Mouse (Mus musculus): ENCODE data around the gene Stpg1. TPM values are rescaled to one million over a fixed set of nuclear protein-coding genes. Genes with fewer than 3 reads are reported as not detected.
A peak's percentile ranks its signal among the peaks of the same experiment; 100 is the strongest.

Gene Stpg1
- total RNA-seq, 2 experiments from 2014 or later = 0.29 to 0.89 TPM

- DNase-seq (ENCODE audit: low spot score in 2 of 2) = no peak
Measured at GRCm38 (mm10) chr4:135548521-135549077, 54.0 kb downstream of the Stpg1 start.

DNA sequence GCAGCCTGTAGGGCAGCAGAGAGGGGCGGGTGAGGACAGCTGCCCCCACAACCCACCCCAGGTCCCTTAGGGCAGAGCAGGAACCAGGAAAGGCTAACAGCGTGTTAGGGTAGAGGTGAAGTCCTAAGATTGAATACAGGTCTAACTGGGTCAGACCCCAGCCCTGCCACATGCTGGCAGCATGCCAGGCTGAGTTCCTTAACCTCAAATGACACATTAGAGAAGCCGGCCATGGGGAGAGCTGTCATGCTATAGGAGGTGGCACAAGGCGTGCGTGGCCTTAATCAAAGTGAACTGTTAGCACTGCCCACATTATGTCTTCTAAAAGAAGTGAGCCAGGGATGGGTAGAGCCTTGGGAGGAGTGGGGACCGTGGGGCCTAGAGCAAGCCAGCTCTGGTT is 54.7 kb downstream of the Stpg1 start:
- DNase-seq (ENCODE audit: low spot score in 2 of 2) = no peak

DNA sequence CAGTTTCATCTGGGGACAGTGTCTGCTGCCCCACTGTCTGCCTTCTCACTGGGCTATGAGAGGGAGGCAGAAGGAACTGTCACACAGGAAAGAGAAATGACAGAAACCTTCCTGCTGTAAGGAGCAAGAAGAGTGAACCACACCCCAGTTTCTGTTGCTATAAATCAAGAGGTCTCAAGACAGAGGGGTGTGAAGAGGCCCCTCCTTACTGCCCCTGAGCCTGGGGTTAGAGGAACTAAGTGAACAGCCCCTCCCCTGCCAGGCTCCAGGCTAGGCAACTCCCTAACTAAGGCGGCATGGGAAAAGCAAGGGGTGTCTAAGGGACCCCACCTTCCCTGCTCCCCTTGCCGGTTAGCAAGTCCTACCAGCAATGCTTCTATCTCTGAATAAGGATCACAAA is 69.2 kb downstream of the Stpg1 start:
- DNase-seq (ENCODE audit: low spot score in 2 of 2) = no peak

GRCm38 (mm10) chr4:135565400-135565799 is 70.8 kb downstream of the Stpg1 start:
- DNase-seq (ENCODE audit: low spot score in 2 of 2) = peak in 1 of 2 experiments; percentile 28

DNA sequence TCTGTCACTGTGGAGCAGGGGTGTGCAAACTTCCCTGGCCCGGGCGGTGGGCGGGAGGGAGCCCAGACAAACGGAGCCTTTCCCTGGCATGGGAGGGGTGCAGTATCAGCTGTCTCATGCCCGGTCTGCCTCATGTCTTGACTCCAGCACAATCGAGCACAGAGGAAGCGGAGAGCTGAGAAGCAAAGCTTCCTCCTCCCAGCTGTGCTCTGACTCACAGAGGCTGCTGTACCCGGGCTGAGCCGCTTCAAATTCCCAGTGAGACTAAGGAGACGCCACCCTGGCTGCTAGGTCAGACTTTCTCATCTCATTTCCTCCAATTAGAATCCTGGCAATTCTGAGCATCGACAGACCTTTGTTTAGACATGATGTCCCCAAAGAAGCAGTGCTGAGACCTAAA is 72.5 kb downstream of the Stpg1 start:
- DNase-seq (ENCODE audit: low spot score in 2 of 2) = no peak

DNA sequence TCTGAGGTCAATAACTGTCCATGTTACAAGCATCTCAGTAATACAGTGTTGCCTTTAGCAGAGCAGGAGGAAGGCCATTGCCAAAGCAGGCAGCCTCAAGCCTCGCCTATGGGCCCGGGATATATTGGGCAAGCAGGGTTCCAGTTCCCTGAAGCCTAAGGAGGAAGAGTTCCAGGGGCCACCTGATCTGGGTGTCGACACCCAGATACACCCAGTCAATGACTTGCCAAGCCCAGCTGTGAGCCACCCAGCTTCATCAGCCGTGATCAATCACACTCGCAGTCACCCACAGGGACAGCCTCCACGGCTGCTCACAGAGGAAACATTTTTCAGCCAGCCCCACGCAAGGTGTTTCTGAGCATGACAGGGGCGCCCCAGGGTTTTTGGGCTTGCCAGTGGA is 72.9 kb downstream of the Stpg1 start:
- no peak for DNase-seq (ENCODE audit: low spot score in 2 of 2)

DNA sequence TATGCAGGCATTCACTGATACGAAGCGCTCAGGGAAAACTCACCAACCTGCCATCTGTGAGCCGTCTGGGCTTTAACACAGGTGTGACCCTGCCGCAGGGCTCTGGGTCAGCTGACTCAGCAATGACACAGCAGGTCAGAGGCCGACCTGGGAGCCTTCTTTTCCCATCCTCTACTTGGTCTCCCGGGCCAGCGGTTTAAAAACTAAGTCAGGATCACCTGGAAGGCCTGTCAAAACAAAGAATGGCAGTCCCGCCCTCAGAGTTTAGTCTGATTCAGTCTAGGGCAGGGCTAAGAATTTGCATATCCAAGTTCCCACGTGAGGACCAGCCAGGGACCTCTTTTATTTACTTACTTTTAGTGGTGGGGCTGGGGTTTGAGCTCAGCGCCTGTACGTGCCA is 74.6 kb downstream of the Stpg1 start:
- DNase-seq (ENCODE audit: low spot score in 2 of 2) = no peak

GRCm38 (mm10) chr4:135570152-135571036 is 75.8 kb downstream of the Stpg1 start:
- peak in 1 of 2 experiments; percentile 33 for DNase-seq (ENCODE audit: low spot score in 2 of 2)

DNA sequence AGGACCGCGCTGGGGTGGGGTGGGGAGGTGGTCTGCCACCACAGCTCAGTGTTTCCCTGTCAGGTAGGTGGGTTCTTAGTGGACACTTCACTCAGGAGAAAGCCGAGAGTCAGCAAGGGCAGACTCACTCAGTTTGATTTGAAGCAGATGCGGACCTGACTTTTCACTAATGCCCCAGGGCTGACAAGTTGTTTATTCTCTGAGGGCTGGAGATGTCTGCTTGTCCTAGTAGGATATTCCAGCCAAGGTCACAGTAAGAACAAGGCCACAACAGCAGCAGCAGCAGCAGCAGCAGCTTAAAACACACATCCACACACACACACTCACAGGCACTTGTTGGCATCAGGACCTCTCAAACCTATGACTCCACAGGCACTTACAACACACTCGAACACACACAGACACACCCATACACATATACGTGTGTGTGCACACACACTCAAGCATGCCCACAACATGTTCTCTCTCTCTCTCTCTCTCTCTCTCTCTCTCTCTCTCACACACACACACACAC is 76.5 kb downstream of the Stpg1 start:
- no peak for DNase-seq (ENCODE audit: low spot score in 2 of 2)

DNA sequence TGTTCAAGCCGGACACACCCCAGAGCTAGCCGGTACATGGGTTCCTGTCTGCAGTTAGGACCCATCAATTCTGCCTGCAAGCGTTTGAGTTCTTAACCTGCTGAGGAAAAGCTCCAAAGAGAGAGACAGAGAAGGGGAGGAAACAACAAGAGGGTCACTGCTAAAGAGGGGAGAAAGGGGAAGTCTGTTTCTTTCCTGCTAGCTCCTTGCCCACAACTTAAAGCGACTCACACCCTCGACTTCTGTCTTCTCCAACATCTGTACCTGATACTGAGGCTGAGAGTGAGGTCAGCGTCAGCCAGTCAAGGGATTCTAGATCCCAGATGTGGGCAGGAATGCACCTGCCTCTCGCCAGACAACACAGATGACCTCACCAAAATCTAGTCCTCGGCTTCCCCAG is 77.7 kb downstream of the Stpg1 start:
- DNase-seq (ENCODE audit: low spot score in 2 of 2) = no peak

DNA sequence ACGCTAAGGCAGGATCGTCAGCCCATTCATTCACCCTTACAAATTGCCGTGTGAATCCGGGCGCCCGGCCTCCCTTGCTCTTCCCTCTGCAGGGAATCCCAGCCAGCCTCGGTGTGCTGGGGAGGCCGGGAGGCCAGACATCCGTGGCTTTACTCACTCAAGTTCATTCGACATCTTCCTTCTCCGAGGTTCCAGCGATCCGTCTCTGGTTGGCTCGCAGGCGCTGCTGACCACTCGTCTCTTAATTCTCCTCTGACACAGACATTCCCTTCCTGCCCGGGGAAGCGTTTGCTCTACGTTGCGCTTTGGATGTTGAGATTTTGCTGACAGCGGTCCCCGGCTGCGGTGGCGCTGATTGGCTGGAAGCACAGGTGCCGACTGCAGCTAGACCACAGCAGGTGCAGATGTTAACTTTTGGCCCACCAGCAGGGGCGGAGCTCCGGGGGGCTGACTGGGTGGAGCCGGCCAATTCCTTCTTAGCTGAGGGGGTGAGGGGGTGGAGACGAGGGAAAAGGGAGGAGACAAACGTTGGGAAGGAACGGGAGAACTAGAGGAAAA is 78.7 kb downstream of the Stpg1 start, which contains the start of gene Grhl3:
TSS of gene Grhl3 (minus strand) at position 380 of the 558 bp plus-strand sequence.
- DNase-seq (ENCODE audit: low spot score in 2 of 2) = no peak

- no peak for DNase-seq (ENCODE audit: low spot score in 2 of 2)
Measured at GRCm38 (mm10) chr4:135575365-135576140, 81.0 kb downstream of the Stpg1 start.

GRCm38 (mm10) chr4:135578490-135578889 is 83.9 kb downstream of the Stpg1 start:
- no peak for DNase-seq (ENCODE audit: low spot score in 2 of 2)

GRCm38 (mm10) chr4:135579695-135580094 is 85.1 kb downstream of the Stpg1 start:
- DNase-seq (ENCODE audit: low spot score in 2 of 2) = no peak

DNA sequence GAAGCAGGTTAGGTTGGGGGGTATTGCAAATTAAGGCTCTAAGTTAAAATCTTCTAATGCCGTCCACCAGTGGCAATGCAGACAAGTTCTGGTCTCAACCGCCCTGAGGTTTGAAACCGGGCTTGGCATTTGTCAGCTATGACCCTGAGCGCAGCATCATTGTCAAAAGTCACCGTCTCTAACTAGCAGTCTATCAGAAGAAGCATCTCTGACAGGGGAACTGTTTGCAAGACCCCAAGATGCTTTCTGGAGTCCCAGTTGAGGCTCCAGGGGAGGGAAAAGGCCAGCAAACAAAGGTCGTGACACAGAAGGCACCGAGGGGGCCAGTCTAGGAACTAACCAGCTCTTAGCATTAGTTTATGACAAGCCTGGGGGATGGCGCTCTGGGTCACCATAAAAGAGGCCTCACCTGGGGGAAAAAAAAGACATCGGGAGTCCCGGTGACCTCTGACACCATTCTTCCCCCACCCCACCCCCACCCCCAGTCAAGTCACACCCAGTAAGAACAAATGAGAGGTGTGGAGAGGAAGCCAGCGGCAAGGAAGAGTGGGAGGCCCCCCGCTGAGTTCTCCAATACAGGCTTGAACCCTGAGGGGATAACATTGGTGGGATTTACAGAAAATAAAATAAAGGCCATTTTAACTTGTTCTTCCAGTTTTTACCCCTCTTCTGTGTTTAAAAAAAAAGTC is 86.8 kb downstream of the Stpg1 start:
- DNase-seq (ENCODE audit: low spot score in 2 of 2) = no peak

GRCm38 (mm10) chr4:135584838-135585237 is 90.2 kb downstream of the Stpg1 start:
- no peak for DNase-seq (ENCODE audit: low spot score in 2 of 2)
